Mouse (Mus musculus) c-Kit-negative CD71-positive TER-119-positive erythroid progenitor cells, embryonic 14.5 days (primary cell): ENCODE results near the gene Rgcc.

ENCODE experiments used
- DNase-seq: peaks from one replicate; pipeline ENCODE4 v3.0.0-alpha.2; 2013; ENCODE audit warnings: low read depth, low spot score

The Rgcc gene

DNA sequence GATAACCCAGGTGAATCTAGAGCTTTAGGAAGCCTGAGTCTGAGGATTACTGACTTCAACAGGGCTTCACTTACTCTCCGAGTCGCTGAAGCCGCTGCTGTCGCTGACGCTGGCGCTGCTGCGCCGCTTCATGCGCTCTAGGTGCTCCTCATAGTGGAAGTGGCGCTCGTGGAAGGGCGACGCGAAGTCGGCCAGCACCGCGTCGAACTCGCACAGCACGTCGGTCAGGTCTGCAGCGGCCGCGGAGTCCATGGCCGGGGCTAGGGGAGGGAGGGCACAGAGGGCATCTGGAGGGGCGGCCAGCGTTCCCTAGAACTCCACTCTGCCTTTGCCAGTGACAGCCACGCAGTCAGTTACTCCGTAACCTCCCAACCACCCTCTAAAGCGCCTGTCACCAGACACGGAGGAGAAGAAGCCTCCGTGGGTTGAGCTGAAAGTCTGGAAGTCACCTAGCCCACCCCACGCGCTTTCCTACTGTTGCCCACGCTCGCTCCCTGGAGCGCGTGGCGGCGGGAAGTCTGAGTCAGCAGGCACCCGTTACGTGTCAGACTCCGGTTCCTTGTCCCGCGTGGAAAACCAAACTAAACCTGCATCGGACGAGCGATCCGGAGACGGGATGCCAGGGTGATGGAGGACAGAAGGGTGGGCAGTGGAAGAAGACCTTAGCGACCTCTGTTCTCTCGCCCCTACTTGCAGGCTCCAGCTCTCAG is 649 bp downstream of the Rgcc start:
- DNase-seq: no peak

DNA sequence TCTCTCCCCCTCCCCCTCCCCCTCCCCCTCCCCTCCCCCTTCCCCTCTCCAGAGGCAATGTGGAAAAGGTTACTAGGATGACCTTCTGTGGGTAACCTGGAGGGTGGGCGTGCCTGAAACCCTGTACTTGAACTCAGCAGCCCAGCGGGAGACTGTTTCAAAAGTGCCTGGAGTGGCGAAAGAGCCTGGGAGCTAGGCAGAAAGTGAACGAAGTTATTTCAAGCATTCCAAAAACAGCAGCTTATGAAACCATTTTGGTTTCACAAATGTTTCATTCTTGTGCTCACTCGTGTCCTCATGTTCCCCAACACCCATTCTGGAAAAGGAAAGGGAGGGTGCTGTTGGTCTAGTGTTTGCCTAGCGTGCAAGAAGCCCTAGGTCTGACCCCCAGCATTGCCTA is 1.6 kb downstream of the Rgcc start:
- no peak for DNase-seq

DNA sequence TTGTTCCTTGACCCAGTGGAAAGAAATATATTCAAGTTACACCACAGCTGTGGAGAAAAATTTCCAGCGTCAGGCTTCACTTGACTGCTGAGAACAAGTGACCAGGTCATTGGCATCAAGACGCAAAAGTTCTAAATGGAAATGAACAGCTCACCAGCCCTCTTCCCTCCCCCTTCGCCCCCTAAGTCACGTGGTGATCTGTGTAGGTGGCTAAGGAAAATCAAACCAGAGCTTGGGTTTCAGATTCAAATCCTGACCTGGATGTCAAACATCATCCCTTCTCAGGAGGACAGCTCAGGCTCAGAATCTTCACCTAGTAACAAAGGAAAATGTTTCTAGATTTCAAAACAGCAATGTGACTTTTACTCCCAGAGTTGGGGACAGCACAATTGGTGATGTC is 2.2 kb downstream of the Rgcc start:
- no peak for DNase-seq

DNA sequence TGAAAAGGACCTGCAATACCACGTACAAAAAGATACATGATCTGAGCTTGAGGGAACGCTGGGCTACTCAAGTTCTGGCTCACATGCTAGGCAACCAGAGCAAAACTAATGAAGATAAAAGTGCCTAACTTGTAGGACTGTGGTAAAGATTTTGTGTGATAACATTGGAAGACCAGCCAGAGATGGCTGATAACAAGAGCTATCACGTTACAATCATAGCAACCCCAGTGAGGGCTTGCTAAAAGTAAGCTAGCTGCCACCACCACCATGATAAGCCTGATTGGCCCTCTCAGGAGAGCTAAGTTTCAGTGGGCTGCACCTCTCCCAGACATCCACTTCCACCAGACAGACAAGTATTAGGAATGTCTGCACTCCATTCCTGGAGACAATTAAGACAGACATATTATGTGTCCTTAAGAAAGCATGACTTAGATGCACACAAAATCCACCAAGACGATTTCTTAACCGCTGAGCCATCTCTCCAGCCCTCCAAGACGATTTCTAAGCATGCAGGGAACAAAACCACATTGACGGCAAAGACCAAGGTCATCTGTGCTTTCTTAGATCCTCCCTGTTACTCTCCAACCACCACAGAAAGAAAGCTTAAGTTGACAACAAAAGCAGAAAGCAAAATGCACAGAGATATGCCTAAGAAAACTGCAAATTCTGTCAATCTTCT is 3.0 kb downstream of the Rgcc start:
- DNase-seq: no peak

DNA sequence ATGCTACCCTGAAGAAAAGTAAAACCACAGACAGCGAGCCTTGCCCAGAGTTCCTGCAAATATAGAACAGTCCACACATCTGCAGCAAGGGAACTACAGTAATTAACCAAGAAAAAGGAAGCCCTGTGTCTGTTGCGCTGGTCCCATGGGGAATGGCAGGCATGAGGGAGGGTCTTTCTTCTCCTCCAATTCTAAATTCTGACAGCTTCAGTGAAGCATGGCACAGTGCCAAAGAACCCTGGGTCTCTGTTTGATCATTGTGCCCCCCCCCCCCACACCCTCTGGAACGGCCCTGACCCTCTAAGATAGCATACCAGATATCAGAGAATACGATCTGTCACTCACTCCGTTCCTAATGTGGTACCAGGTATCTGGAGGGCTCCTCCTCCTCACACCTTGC is 4.6 kb downstream of the Rgcc start:
- no peak for DNase-seq

DNA sequence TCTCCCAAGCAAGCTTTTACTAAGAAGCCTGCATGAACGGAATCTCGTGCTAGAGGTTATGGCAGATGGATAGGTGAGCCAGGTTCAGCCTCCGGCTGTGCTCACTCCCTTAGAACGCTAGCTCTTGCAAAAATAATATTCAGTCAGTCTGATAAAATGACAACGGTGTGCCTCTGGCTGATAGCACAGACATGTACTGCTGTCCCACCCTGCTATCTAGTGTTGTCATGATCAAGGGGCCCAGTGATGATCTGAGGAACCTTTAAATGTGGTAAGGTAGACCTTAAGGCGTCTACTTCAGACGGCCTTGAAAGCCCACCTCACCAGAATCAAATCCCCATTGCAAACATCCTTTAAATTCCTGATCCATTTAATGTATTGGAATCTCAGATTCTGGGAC is 5.2 kb downstream of the Rgcc start:
- DNase-seq: peak; percentile 53

DNA sequence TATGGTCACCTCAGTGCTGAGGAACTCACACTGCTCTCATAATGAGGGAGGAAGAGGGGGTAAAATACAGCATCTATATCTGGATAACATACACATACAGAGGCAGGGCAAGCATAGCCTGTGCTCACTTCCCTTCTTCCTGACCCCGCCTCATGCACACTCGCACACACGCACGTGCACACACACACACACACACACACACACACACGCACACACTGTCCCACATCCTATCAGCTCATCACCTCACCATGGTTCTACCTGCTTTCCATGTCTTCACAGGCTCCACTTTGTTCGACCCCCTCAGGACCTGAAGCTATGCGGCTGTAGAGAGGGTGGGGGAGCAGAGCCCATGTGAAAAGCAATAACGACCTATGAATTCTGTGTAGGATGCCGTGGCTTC is 5.9 kb downstream of the Rgcc start:
- DNase-seq: no peak

DNA sequence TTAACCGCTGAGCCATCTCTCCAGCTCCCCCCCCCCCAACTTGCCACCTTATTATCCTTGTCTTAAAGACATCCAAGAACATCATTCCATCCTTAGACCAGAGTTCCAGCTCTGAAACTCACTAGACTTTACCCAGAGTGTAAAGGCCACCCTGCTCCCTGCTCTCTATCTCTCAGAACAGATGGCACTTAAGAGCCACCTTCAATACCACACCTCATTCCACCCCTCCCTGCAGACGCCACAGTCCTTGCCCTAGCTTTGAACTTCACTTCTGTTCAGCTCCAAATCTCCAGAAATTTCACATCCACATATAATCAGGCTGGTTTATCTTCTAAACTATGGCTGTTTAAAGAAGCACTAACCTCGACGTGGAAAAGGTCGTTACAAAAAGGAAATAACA is 6.5 kb downstream of the Rgcc start:
- DNase-seq: peak; percentile 70

DNA sequence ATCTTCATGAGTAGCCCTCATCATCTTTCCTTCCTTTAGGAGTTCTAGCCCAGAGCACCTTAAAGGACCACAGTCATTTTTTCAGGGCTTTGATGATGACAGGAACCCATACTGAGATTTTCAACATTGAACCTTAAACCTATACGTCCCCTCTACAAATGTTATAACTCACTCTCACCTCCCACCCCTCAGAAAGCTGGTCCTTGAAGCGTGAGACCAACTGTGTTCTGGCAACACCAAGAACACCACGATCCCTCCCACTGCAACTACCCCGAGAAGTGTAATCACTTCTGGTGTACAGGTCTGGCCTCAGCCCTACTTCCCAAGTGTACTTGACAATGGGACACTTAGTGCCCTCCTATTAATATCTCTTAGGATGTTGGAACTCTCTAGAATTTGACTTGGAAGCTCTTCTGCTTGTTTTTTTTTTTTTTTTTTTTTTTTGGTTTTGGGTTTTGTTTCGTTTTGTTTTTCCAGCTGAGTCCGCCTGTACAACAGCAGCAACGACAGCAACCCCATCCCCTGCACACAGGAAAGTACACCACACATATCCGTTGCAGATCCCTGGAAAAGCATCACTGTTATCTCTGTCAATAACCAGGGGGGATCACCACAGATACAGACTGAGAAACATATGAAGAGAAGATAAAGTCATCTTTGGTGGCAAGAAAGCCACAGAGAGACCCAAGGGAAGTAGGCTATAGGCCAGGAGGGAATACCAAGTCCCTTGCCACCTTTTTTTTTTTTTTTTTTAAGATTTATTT is 7.2 kb downstream of the Rgcc start:
- DNase-seq: no peak

DNA sequence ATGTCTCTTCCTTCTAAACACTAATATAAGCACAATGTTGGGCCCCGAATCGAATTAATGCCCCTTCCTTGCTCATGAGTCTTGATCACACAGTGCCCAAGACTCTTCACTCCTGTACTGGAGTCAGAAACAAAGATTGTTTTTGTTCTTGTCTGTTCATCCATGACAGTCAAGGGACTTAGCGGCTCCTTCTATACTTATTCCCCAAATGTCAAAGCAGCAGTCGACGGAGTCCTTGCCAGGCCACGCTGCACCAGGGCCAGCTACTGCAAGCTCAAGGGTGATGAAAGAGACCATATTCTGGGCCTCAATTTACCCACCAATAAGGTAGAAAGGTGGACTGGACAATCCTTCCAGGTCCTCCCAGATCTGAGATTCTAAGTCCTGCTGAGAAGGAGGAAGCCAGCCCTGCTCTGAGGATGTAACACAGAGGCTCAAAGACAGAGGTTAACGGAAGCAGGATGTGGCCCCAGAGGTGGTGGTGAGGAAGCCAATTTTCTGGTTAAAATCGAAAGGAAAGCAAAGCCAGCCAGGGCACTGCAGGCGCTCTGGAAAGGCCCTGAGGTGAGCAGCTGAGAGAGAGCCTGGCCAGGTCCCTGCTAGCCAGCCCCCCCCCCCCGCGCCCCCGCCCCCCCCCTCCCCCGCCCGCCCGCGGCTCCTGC is 8.2 kb downstream of the Rgcc start:
- no peak for DNase-seq

DNA sequence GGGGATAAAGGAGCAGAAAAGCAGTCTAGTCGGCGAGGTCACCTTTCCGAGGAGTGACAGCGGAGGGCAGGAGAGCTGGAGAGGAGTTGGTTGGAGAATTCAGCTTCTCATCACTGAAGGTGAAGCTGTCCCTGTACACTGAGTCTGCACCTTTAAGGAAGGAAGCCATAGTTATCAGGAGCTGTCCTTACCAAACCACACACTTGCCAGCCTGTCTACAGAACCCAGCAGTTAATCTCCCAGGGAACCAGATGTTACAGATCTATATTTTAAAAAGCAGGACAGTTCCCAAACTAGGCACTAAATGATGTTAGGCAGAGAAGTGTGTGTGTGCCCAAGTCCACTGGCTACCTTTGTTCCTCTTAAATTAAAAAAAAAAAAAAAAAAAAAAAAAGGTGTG is 9.8 kb downstream of the Rgcc start:
- no peak for DNase-seq

DNA sequence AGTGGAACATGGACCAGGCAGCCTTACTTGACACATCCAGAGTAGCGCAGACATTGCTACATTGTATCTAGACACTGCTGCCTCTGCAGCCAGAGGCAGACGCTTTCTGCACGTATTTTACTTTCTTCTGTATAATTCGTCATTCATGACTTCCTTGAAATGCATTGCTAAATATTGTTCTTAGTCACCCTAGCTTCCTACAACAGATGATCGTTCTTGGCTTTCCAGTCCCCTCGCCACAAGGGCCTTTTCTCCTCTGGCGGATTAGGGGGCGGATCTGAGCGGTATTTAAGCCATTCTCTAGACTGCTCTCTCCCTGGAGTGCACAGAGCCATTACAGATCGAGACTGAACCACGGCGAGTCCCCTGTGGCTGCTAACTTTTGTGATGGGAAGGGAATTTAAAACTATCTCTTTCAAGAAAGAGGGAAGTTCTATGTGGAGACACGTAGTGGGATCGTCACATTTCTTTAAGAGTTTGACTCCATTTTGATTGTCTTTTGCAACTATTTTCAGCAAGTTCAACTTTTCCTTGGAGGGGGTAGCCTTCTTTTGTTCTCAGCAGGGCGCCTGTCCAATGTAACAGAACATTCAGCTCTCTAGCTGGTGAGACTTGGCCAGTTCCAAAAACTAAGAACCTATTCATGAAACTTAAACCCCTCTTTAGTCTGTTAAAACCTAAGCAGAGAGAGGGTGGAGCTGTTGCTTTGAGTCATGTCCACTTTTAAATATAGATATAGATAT is 10.6 kb downstream of the Rgcc start:
- DNase-seq: no peak

DNA sequence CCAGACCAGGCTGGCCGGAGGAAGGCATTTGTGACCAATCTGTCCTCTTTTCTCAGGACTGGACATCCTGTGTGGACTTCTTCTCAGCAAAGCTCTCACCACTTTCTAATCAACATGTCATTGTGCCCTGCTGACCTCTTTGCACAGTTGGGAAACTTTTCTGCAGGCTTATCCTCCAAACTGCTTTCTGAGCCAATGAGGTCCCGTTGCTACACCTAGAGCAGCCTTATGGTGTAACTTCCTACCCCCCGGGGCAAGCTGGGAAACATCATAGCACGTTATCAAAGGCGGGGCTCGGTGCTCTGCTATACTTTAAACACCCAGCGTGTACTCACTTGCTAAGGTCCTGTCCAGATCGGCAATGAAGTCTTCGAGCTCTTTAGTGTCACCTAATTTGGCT is 11.5 kb downstream of the Rgcc start:
- DNase-seq: no peak

DNA sequence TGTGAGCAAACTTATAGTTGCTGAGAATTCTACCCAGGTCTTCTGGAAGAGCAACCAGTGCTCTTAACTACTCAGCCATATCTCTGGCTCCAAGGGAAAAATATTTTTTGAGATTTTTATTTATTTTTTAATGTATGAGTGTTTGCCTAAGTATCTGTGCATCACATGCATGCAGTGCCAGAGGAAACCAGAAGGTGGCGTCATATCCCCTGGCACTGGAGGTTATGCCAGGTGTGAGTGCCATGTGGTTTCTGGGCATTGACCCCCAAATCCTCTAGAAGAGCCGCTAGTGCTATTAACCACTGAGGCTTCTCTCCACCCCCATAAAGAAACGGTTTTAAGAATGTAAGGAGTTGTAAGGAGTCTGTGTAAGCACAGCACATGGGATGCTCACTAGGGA is 13.2 kb downstream of the Rgcc start:
- peak; percentile 58 for DNase-seq

DNA sequence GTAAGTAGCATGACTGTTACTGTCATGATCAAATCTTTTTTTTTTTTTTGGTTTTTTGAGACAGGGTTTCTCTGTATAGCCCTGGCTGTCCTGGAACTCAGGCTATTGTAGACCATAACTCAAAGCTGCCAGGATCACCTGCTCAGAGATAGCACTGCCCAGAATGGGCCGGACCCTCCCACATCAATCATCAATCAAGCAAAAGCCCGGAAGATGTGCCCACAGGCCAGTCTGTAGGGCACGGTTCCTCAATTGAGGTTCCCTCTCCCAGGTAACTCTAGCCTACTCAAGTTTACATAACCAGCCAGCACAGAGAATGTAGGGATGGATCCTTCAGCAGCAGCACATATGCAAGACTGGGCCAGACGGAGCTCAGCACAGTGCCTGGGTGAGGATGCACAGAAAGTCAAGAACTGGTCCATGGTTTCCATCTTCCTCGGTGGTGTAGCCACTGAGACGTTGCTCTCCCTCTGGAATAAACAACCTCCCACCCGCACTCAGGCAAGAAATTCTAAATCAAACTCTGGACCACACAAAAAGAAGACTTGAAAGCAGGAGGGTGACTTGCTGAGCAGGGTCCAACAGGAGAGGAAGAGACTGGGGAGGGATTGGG is 14.1 kb downstream of the Rgcc start:
- no peak for DNase-seq

DNA sequence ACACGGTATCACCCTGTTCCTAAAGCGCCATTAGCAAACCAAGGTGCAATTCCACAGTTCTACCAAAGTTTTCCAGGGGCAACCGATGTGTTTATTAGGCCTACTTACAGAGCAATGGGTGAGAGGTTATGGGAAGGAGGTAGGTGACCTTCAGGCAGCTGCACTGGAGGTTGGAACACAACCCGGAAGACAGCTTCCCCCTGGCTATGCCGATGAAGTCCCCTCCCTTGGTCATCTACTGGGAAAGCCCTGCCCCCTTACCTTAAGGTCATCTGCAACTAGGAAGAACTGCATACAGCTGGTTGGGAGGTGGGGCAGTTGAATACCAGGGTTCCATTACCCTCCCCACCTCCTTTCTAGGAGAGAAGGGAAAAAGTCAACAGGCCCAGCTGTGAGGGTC is 15.9 kb downstream of the Rgcc start:
- no peak for DNase-seq

DNA sequence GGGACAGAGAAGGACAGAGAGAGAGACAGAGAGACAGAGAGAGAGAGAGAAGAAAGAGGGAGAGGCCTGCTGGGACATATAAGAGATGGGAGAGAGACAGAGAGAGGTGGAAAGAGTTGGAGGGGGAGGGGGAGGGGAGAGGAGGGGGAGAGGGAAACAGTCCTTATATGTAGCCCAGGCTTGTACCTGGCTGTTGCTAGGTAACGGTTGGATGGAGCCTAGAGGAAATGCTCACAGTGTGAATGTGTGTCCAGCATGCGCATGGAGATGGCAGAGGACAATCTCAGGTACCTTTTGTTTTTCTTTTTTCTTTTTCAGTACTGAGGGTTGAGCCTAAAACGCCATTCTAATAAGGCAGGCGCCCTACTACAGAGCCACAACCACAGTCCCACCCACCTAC is 16.8 kb downstream of the Rgcc start:
- no peak for DNase-seq

DNA sequence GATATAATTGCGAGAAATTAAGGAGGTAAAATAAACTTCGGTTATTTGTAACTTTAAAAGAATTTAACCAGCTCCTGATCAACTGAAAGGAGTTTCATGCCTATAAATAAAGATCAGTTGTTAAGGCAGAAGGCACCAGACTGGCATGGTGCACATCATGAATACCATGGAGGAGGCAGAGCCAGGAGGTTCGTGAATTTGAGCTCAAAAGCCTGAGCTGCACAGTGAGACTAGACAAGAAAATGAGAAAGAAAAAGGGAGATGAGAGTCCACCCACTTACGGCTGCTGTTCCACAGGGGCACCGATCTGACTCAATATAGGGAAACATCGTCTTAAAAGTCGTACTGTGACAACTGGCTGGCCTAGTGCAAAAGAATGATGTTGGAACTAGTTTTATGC is 17.5 kb downstream of the Rgcc start:
- no peak for DNase-seq

DNA sequence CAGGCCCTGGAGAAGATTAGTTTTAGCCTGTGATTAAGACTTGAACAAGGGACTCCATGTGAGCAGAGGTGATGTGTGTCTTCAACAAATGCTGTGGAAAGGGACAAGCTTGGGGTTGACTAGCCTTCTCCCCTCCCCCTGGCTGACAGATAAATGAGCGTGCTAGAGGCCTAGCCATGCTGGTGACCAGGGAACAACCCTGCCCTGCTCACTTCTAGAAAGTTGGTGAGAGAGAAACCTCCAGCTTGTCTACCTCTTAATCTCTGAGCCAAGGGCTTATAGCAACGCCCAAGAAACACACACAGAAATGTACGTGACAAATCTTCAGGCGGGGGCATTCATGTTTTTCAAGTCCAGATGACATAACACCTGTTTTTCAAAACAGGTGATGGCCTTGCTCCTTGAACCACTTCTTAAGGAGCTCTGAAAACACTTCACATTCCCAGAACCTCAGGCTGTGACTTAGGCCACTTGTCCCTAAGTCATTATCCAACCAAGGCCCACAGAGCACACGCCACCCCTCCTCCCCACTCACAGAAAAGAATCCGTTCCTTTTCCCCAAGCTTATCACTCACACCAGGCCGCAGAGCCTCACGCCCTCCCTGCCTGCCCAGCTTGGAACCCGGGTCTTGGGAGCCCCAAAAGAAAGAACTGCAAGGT is 19.4 kb downstream of the Rgcc start:
- no peak for DNase-seq

DNA sequence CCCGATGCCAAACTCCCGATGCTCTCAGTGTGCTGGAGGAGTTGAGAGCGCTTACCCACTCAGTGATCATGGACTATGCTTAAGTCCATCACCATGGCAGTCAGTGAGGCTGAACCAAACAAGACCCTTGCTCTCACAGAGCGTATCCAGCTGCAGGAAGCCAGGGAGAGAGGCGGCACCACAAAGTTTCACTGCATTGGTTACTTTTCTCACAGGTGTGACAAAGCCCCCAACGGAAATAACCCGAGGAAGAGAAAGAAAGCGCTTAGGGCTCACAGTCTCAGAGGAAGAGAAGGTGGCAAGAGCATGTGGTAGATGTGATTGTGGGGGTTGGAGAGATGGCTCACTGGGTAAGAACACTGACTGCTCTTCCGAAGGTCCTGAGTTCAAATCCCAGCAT is 21.0 kb downstream of the Rgcc start:
- DNase-seq: no peak

DNA sequence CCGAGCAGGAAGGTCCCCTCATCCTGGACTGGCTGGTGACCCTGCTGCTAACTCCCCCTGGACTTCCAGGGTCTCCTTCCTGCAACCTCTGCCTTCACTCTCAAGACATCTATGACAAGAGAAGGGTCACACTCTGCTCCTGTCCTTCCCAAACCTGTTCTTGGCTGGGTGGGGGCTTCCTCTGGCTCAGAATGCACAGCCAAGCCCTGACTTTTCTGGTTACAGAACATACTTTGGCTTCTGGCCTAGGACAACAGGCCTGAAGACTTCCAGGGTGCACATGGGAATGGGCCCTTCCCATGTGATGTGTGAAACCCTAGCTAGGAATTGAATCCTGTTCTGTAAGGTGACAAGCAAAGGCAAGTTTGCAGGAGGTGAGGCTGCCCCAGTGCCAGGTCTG is 22.0 kb downstream of the Rgcc start:
- DNase-seq: no peak
